Mouse (Mus musculus) ES-Bruce4 (cell line): ENCODE results near the gene Cadps. TPM values are rescaled to one million over a fixed set of nuclear protein-coding genes. Genes with fewer than 3 reads are reported as not detected.

Experiments used
- H3K27ac ChIP-seq: 2 replicates; pipeline ENCODE4 v1.5.1; 2012; ENCODE audit warnings: low read length, inconsistent platforms; ENCODE audit not compliant: insufficient read depth
- H3K27me3 ChIP-seq: 2 replicates; pipeline ENCODE4 v1.6.1; 2012; ENCODE audit warnings: mild to moderate bottlenecking, low read length, inconsistent platforms; ENCODE audit not compliant: control insufficient read depth, poor library complexity, insufficient read depth, severe bottlenecking
- H3K36me3 ChIP-seq: 2 replicates; pipeline ENCODE4 v1.6.1; 2012; ENCODE audit warnings: inconsistent platforms, mild to moderate bottlenecking, low read length, moderate library complexity; ENCODE audit not compliant: control insufficient read depth, poor library complexity, insufficient read depth, severe bottlenecking
- H3K4me1 ChIP-seq: one replicate; pipeline ENCODE4 v1.8.1; 2011; ENCODE audit warnings: low read length; ENCODE audit not compliant: control insufficient read depth, insufficient read depth
- H3K4me3 ChIP-seq: 2 replicates; pipeline ENCODE4 v1.5.1; 2011; ENCODE audit warnings: low read depth, mild to moderate bottlenecking, low read length
- H3K9ac ChIP-seq: 2 replicates; pipeline ENCODE4 v1.6.1; 2012; ENCODE audit warnings: low read depth, mild to moderate bottlenecking, inconsistent platforms; ENCODE audit not compliant: poor library complexity, severe bottlenecking
- H3K9me3 ChIP-seq: replicated peaks from 2 replicates; pipeline ENCODE4 v1.6.1; 2012; ENCODE audit warnings: mild to moderate bottlenecking, low read length, inconsistent platforms; ENCODE audit not compliant: control insufficient read depth, poor library complexity, insufficient read depth, severe bottlenecking
- CTCF ChIP-seq: IDR thresholded peaks from one replicate; pipeline ENCODE4 v1.8.1; 2011; ENCODE audit warnings: low read depth, low read length
- EP300 ChIP-seq: IDR thresholded peaks from 2 replicates; pipeline ENCODE4 v1.6.1; 2011; ENCODE audit warnings: low read depth, low read length; ENCODE audit not compliant: insufficient read depth
- POLR2A ChIP-seq: IDR thresholded peaks from one replicate; pipeline ENCODE4 v1.8.1; 2011; ENCODE audit warnings: low read length; ENCODE audit not compliant: insufficient read depth
- polyA plus RNA-seq: library from polyadenylated mRNA; stranded (reverse); fragments of >200 nt; gene quantifications from 2 replicates; pipeline ENCODE4 v1.2.4, GENCODE M21; 2011; ENCODE audit warnings: low read depth; ENCODE audit not compliant: missing spikeins, insufficient read depth, insufficient read length

Cadps gene
- polyA plus RNA-seq, 1 experiment = 1.3 TPM

- Histone ChIP-seq H3K4me3 (peak overlapping the region; percentile 27; the same call in 1 of the 2 replicates), H3K27ac (no peak overlapping the region)
Measured at GRCm38 (mm10) chr14:12341075-12341788, 481.6 kb downstream of the Cadps start.

DNA sequence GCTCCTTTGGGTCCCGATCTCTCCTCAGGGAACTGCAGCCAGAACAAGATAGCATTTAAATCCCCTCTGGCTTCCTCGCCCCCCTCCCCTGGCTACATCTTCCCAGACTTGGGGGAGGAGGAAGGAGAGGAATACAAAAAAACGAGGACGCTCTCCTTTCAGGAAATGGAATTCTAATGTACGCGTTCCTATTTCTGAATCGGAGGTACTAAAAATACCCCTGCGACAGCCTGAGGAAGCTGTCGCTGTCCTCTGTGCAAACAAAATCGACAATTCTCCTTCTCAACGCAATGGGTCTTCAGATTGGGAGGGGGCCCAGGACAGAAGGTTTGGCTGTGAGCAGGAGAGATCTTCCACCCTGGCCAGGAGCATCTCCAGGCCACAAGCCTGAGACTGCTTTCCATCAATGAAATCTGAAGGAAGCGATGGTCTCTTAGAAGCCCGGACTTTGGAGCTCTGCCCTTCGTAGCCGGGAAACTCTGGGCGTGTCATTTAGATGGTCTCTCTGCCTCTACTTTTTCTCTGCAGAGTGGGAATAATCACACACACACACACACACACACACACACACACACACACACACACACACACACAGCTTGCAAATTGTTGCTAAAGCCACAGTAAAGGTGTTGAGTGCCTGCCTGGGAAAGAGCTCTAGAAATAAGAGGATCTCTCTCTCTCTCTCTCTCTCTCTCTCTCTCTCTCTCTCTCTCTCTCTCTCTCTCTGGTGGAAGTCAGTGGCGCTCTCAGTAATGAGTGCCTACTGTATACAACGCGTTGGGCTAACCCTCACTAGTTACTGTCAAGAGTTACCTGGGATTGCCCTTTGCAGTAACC is 482.4 kb downstream of the Cadps start:
- no peaks in the 10 kb centered on the region for H3K9me3 ChIP-seq
- H3K36me3 ChIP-seq = no peaks in the 10 kb centered on the region
- no peak for TF ChIP-seq POLR2A
- no peak for TF ChIP-seq CTCF
- no peak for TF ChIP-seq EP300
- H3K27ac ChIP-seq = no peak overlapping the region
- peaks cover 4% of the 10 kb centered on the region for H3K4me1 ChIP-seq
- 0 out of 2 replicates have a peak overlapping the region, but pooled peaks have one; percentile 27 for H3K4me3 ChIP-seq
- H3K9ac ChIP-seq = no peak overlapping the region
- H3K27me3 ChIP-seq = peaks cover 39% of the 10 kb centered on the region

More at GRCm38 (mm10) chr14:12341075-12341788, 481.6 kb downstream of the Cadps start:
- no peak for TF ChIP-seq POLR2A
- no peak for TF ChIP-seq EP300
- no peak for TF ChIP-seq CTCF
- Histone ChIP-seq H3K27me3 (peaks cover 47% of the 10 kb centered on the region), H3K9ac (no peak overlapping the region), H3K36me3 (no peaks in the 10 kb centered on the region), H3K4me1 (peaks cover 4% of the 10 kb centered on the region), H3K9me3 (no peaks in the 10 kb centered on the region)

GRCm38 (mm10) chr14:12338811-12339565 is 483.9 kb downstream of the Cadps start:
- no peak overlapping the region for H3K27ac ChIP-seq
- H3K27me3 ChIP-seq = peaks cover 26% of the 10 kb centered on the region
- no peaks in the 10 kb centered on the region for H3K9me3 ChIP-seq
- H3K9ac ChIP-seq = no peak overlapping the region
- H3K36me3 ChIP-seq = no peaks in the 10 kb centered on the region
- TF ChIP-seq CTCF (no peak), EP300 (no peak), POLR2A (no peak)
- no peak overlapping the region for H3K4me3 ChIP-seq
- H3K4me1 ChIP-seq = peaks cover 4% of the 10 kb centered on the region

- H3K9ac ChIP-seq = no peak overlapping the region
- TF ChIP-seq EP300 (no peak), POLR2A (no peak), CTCF (no peak)
- H3K36me3 ChIP-seq = no peaks in the 10 kb centered on the region
- no peak overlapping the region for H3K27ac ChIP-seq
- no peaks in the 10 kb centered on the region for H3K9me3 ChIP-seq
- H3K4me3 ChIP-seq = no peak overlapping the region
- H3K4me1 ChIP-seq = peaks cover 2% of the 10 kb centered on the region
- peaks cover 22% of the 10 kb centered on the region for H3K27me3 ChIP-seq
Measured at GRCm38 (mm10) chr14:12337998-12338809, 484.7 kb downstream of the Cadps start.

GRCm38 (mm10) chr14:12337421-12337997 is 485.4 kb downstream of the Cadps start:
- Histone ChIP-seq H3K4me3 (no peak overlapping the region), H3K9ac (no peak overlapping the region), H3K9me3 (no peaks in the 10 kb centered on the region), H3K36me3 (no peaks in the 10 kb centered on the region), H3K27ac (no peak overlapping the region), H3K4me1 (peaks cover 2% of the 10 kb centered on the region), H3K27me3 (peaks cover 18% of the 10 kb centered on the region)
- TF ChIP-seq CTCF = no peak
- TF ChIP-seq POLR2A = no peak
- no peak for TF ChIP-seq EP300
